Mouse (Mus musculus): ENCODE measurements around the gene Chrdl2.

Chrdl2 gene

DNA sequence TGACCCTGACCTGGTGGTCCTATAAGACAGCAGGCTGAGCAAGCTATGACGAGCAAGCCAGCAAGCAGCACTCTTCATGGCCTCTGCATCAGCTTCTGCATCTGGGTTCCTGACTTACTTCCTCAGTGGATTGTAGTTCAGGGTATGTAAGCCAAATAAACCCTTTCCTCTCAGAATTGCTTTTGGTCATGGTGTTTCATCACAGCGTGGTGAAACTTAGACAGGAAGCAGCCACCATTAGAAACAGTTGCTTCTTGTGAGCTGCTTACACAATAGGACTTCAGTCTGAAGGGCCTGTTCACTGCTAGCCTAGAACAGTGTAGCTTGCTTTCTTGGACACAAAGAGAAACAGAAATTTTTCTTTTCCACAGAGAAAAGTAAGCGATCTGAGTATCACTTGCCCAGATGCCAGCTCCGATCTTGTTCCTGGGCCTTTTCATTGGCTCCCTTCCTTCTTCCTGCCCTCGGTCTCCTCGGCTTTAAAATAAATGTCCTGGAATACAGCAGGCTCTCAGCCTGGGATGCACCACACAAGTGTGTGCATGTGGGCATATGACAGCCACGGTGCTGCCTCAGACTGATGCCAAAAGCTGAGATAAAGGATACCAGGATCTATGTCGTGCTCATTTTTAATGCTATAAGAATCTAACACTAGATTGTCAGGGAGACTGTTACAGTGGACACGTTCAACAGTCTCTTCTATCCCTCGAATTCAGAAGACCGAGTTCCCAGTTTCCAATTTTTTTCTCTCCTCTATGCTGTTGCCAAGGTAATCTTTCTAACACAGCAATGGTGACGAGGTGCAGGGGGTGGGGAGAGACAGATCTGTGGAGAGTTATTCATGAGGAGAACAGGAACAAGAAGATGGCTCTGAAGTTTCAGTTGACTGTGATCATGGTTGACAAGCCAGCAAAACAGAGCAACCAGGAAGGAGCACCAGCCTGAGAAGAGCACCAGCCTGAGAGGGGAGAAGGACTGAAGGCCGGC is 23.4 kb upstream of the Chrdl2 start:
- in situ Hi-C loops (cut with MboI; ENCODE audit: low sequenced_read_pairs), result no loop called here

DNA sequence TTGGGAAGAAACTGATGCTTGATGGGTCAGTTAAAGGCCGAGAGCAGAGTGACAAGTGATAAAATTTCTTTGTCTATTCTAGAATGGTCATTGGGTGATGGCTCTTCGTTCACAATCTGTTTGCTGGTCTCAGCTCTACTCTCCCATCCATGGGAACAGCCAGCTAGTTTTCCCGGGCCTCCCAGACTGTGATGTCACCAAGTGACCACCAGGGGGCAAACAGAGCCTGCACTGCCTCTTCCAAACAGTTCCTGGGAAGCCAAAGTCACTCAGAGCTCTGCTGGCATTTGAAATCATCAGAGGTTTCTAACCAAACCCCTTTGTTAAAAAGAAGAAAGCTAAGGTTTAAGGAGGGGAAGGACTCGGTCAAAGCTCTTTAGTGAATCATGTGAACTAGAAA is 17.2 kb upstream of the Chrdl2 start:
- in situ Hi-C loops (cut with MboI; ENCODE audit: low sequenced_read_pairs), result no loop called here

- in situ Hi-C loops (cut with MboI; ENCODE audit: low sequenced_read_pairs), result no loop called here
Observed at GRCm38 (mm10) chr7:99989844-99990760, 15.9 kb upstream of the Chrdl2 start.

DNA sequence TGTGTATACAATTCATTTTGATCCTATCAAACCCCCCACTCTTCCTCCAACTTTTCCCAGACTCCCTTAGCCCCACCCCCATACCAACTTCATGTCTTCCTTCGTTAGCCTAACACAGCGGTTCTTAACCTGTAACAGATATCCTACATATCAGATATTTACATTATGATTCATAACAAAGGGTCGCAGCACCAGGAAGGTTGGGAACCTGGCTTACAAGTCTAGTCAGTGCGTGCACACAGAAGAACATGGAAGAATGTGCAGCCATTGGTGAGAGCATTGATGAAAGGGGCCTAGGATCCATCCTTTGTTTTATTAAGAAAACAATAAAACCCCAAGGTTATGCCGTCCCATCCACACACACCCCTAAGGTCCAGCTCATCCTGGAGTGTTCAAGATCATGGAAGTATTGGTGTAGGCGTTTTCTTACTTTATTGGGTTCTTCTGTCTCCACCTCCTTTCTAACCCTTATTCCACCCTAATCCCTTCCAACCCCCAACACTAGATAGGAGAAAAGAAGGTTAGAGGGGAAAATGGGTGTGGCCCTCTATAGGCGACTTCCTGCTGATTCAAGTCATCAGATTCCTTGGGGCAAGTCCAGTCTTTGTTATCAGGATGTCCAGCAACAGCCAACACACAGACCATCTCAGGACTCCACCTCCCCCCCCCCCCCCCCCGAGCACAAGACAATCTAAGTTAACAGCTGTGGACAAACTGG is 14.8 kb upstream of the Chrdl2 start:
- in situ Hi-C loops (cut with MboI; ENCODE audit: low sequenced_read_pairs), result no loop called here

DNA sequence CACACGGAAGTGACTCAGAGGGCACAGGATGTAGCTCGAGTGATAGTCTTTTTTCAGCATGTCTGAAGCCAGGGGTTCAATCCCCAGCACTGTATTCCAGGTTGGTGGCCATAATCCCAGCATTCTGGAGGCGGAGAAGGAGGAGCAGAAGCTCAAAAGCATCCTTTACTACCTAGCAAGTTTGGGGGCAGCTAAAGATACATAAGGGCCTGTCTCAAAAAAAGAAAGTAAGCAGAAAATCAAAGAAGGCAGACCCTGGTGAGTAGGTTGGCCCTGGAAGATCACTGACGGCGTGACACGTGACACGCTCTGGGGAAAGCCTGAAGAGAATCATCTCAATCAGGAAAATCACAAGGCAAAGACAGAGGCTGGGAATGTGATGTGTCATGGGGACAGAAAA is 12.8 kb upstream of the Chrdl2 start:
- in situ Hi-C loops (cut with MboI; ENCODE audit: low sequenced_read_pairs), result no loop called here

DNA sequence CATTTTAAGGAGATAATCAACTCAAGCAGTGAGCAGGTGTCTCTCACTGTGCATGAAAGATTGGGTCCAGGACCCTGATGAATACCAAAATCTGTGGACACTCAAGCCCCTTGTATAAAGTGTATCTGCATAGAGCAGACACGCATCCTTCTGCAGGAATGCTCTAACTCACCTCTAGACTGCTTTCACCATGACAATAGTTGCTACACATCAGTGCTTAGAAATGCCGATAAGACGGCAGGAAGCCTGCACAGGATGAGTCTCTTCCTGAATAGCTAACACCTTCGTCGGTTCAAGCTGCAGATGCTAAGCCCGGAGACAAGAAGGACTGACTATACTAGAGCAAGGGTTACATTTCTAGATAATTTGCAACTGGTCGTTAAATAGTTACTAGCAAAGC is 10.8 kb upstream of the Chrdl2 start:
- in situ Hi-C loops (cut with MboI; ENCODE audit: low sequenced_read_pairs), result no loop called here

GRCm38 (mm10) chr7:99998668-99999067 is 7.3 kb upstream of the Chrdl2 start:
- in situ Hi-C loops (cut with MboI; ENCODE audit: low sequenced_read_pairs), result no loop called here

GRCm38 (mm10) chr7:100003781-100004180 is 2.2 kb upstream of the Chrdl2 start:
- in situ Hi-C loops (cut with MboI; ENCODE audit: low sequenced_read_pairs), result no loop called here

DNA sequence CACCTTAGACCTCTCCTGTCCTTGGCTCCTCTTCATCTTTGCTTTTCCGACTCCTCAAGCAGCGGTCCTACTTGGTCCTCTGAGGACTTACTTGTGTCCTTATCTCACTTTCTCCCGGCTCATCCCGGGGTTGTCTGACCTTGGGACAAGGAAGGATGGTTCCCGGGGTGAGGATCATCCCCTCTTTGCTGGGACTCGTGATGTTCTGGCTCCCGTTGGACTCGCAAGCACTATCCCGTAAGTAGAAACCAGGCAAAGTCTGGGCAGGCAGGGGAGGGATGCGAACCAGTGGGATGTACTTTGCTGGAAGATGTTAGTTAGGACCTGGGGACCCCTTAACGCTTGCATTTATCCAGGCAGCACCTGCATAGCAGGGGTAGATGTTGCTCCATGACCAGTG is 439 bp downstream of the Chrdl2 start:
- in situ Hi-C loops (cut with MboI; ENCODE audit: low sequenced_read_pairs), result no loop called here

- in situ Hi-C loops (cut with MboI; ENCODE audit: low sequenced_read_pairs), result no loop called here
Observed at GRCm38 (mm10) chr7:100008765-100009164, 2.8 kb downstream of the Chrdl2 start.

GRCm38 (mm10) chr7:100009640-100010039 is 3.7 kb downstream of the Chrdl2 start:
- in situ Hi-C loops (cut with MboI; ENCODE audit: low sequenced_read_pairs), result no loop called here

- in situ Hi-C loops (cut with MboI; ENCODE audit: low sequenced_read_pairs), result no loop called here
Observed at GRCm38 (mm10) chr7:100010711-100011110, 4.7 kb downstream of the Chrdl2 start.

GRCm38 (mm10) chr7:100012085-100012484 is 6.1 kb downstream of the Chrdl2 start:
- in situ Hi-C loops (cut with MboI; ENCODE audit: low sequenced_read_pairs), result no loop called here

- in situ Hi-C loops (cut with MboI; ENCODE audit: low sequenced_read_pairs), result no loop called here
Observed at GRCm38 (mm10) chr7:100012515-100012914, 6.5 kb downstream of the Chrdl2 start.

DNA sequence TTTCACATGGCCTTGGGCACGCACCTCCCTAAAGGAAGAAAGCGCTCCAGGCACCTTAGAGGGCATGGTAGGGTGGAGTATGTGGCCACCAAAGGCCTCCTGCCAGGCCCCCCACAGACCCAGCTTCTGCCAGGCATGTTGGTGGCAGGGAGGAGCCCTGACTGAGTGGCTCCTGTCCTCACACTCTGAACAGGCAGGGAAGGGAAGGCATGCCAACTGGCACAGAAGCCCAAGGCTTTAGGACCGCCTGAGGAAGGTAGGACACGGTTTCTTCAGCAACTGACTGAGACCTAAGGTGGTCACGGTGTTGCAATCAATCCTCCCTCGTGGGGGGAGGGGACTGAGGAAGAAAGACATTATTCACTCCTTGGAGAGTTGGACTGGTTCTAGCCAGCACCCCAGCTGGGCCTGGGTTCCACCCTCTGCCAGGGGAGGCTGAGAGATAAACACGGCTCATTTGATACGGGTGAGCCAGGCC is 8.2 kb downstream of the Chrdl2 start:
- in situ Hi-C loops (cut with MboI; ENCODE audit: low sequenced_read_pairs), result no loop called here

- in situ Hi-C loops (cut with MboI; ENCODE audit: low sequenced_read_pairs), result no loop called here
Observed at GRCm38 (mm10) chr7:100017056-100017455, 11.1 kb downstream of the Chrdl2 start.

- in situ Hi-C loops (cut with MboI; ENCODE audit: low sequenced_read_pairs), result no loop called here
Observed at GRCm38 (mm10) chr7:100027353-100027752, 21.4 kb downstream of the Chrdl2 start.

- in situ Hi-C loops (cut with MboI; ENCODE audit: low sequenced_read_pairs), result no loop called here
Observed at GRCm38 (mm10) chr7:100029307-100029706, 23.3 kb downstream of the Chrdl2 start.

DNA sequence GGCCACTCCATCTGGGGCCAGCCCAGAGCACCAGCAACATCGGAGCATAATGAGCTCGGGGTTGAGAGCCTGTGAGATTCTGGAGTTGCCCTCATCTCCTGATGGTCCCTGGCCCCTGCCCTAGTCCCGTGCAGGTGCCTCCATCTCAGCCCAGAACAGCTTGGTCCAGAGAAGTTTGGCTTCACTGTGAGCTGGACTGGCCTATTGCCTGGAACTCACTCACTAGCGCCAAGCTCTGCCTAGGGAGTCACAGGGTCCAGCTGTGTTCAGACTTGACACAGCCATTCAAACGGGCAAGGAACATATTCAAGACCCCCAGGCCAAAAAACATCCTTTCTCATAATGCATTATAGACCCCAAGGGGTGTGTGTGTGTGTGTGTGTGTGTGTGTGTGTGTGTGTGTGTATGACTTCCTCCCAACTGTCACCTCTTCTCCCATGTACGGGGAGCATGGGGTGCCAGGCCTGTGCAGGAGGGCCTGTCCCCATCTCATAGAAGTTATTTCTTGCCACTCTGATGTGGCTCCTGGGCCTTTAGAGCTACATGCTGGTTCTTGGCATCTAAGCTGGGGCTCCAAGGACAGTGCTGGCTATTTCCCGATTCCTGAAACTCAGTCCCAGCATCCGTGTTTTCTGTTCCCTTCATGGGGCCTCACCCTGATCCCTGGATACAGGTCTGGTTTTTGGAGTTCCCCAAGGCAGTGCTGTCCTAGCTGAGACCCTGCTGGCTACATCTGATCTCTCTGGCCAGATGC is 25.2 kb downstream of the Chrdl2 start:
- in situ Hi-C loops (cut with MboI; ENCODE audit: low sequenced_read_pairs), result no loop called here

DNA sequence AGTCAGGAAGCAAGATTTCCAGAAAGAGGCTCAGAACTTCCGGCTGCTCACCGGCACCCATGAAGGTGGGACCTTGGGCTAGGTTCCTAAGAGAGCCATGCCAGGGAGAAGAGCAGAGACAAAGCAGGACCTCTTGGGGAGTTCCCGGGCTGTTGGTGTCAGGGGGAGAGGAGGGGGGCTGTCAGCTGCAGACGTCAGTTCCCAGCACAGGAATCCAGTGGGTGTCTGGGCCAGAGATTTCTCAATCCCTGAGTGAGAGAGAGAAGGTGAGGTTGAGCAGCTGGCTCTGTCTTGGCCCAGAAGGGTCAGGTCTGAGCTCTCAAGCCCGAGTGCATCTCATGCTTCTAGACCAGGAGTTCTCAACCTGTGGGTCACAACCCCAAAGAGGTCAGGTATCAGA is 27.7 kb downstream of the Chrdl2 start:
- in situ Hi-C loops (cut with MboI; ENCODE audit: low sequenced_read_pairs), result no loop called here
